Mouse (Mus musculus): ENCODE results near the gene Cd163. TPM values are rescaled to one million over a fixed set of nuclear protein-coding genes. Genes with fewer than 3 reads are reported as not detected.

The Cd163 gene
- polyA plus RNA-seq, 1 experiment from 2014 or later, result 0.36 TPM

DNA sequence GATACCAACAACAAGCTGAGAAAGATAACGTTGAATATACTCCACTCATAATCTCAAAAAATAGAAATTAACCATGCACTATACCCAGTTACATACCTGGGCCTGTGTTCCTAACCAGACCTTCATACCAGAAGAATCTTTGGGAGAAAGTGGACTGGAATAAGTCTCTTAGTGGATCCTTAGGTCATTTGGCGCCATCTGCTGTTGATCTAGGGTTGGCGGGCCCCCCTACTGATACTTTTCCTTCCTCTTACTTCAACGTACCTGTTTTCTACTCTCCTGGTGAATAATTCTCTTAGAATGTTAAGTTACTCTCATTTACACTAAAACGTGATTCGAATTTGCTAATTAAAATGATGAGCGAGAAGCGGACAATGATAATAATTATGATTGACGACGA lies 74.9 kb downstream of the Cd163 start:
- Histone ChIP-seq H3K9ac (ENCODE audit: low read length) (no peak overlapping the region), H3K4me1 (replicated peaks; ENCODE audit: control insufficient read depth, insufficient read depth, low read length) (no peaks in the 10 kb centered on the region), H3K4me3 (ENCODE audit: low read length) (no peak overlapping the region), H3K27me3 (ENCODE audit: control insufficient read depth, insufficient read depth, low read depth, low read length) (no peaks in the 10 kb centered on the region), H3K27ac (ENCODE audit: low read length) (no peak overlapping the region), H3K9me3 (ENCODE audit: control insufficient read depth, low read length) (no peaks in the 10 kb centered on the region), H3K36me3 (ENCODE audit: control insufficient read depth, insufficient read depth, low read length) (no peaks in the 10 kb centered on the region), H3K4me2 (ENCODE audit: low read depth, low read length) (no peak overlapping the region)
- ATAC-seq (ENCODE audit: low read depth), result no peak
- WGBS, result 32% methylated on average over 10 of the region's 10 CpGs

Other genes with a start within 250 kb of the Cd163 start
- gene Vmn2r27, start 72.8 kb upstream of the Cd163 start, polyA plus RNA-seq (2015; fragmentation: Nextera tagmentation; extraction: Ambion mirVana), result not detected in 2 replicates
- 39.9 and 40.2 TPM in 2 replicates for gene Pex5, start 110.4 kb downstream of the Cd163 start, polyA plus RNA-seq (2015; fragmentation: Nextera tagmentation; extraction: Ambion mirVana)
- 2.0 and 2.3 TPM in 2 replicates for gene Clstn3, start 160.1 kb downstream of the Cd163 start, polyA plus RNA-seq (2015; fragmentation: Nextera tagmentation; extraction: Ambion mirVana)
- gene C1rl, start 188.5 kb downstream of the Cd163 start, polyA plus RNA-seq (2015; fragmentation: Nextera tagmentation; extraction: Ambion mirVana), result 0.68 and 0.91 TPM in 2 replicates
- gene C1ra, start 207.7 kb downstream of the Cd163 start, polyA plus RNA-seq (2015; fragmentation: Nextera tagmentation; extraction: Ambion mirVana), result 6.0 and 7.5 TPM in 2 replicates
- gene C1s1, start 237.7 kb downstream of the Cd163 start, polyA plus RNA-seq (2015; fragmentation: Nextera tagmentation; extraction: Ambion mirVana), result 3.9 and 6.7 TPM in 2 replicates